Mouse (Mus musculus): ENCODE results near the gene Ctdspl.
A peak's percentile ranks its signal among the peaks of the same experiment; 100 is the strongest.

DNA sequence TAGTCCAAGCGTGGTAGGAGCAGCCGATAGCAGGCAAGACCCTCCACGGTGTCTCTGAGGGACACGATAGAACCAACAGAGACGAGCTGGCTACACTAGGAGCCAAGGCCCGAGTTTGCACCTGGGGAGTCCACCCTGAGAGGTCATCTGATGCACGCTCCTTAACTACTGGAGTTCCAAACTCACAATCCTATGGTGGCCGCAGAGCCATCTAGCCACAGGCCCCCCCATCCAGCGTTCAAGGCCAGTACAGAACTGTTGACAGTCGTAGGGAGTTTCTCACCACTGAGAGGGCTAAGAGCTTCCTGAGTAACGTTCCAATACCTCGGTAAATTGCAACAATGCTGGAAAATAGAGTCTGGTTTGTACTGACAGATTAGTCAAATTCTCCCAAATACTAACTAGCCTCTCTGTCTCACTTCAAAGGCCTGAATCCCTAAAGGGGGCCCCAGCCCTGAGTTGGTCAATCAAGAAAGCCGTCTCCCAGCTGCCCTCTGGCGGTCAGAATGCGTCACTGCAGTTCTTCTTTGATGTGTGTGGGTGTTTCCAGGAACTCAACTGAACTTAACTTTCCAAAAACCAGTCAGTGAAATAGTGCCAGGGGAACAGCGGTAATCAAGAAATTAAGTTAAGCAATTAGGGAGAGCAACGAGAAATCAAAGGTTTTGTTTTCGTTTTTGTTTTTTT, 18.2 kb upstream of the Ctdspl start:
- TF ChIP-seq CTCF (IDR thresholded peaks at IDR 0.05; ENCODE audit: low read depth, low read length) (peak; percentile 98), POLR2A (IDR thresholded peaks at IDR 0.05; ENCODE audit: borderline replicate concordance, low read depth, low read length) (no peak)
